Mouse (Mus musculus) megakaryocyte progenitor cell, adult 5-6 weeks (primary cell): ENCODE measurements around the gene Prr15. TPM values are rescaled to one million over a fixed set of nuclear protein-coding genes. Genes with fewer than 3 reads are reported as not detected.

Source experiments
- ATAC-seq: replicated peaks from 2 replicates; pipeline ENCODE4 v1.8.0; 2016; ENCODE audit warnings: mild to moderate bottlenecking, moderate TSS enrichment, inconsistent platforms; ENCODE audit not compliant: poor library complexity
- total RNA-seq, 2 experiments: library from RNA; stranded (forward) in 1 of 2; stranded (reverse) in 1 of 2; fragments of 157-497, 149-512 nt in 1 of 2; fragments of 200-1000 nt in 1 of 2; gene quantifications; 2 replicates each; pipeline versions ENCODE4 v1.2.3 to v1.2.4; 2015 to 2017

Prr15 gene
- total RNA-seq (2015) = 0.17 TPM in 1 of 2 replicates, not detected in the other
- 0.04 TPM in 1 of 2 replicates, not detected in the other for total RNA-seq (2017)

- ATAC-seq = no peak
Measured at GRCm38 (mm10) chr6:54325246-54325885, at the start of gene Prr15. TSS of gene Prr15 (plus strand) at chr6:54325835.

- no peak for ATAC-seq
Measured at GRCm38 (mm10) chr6:54277234-54277633, 48.4 kb upstream of the Prr15 start.

- no peak for ATAC-seq
Measured at GRCm38 (mm10) chr6:54277828-54278227, 47.8 kb upstream of the Prr15 start.

- ATAC-seq = no peak
Measured at GRCm38 (mm10) chr6:54278613-54279012, 47.0 kb upstream of the Prr15 start.

GRCm38 (mm10) chr6:54279391-54279790, 46.2 kb upstream of the Prr15 start:
- ATAC-seq = no peak

GRCm38 (mm10) chr6:54280248-54280647, 45.4 kb upstream of the Prr15 start:
- no peak for ATAC-seq

GRCm38 (mm10) chr6:54283299-54283698, 42.3 kb upstream of the Prr15 start:
- no peak for ATAC-seq

GRCm38 (mm10) chr6:54284167-54284711, 41.4 kb upstream of the Prr15 start:
- peak; percentile 46 for ATAC-seq

GRCm38 (mm10) chr6:54286813-54287212, 38.8 kb upstream of the Prr15 start:
- no peak for ATAC-seq

GRCm38 (mm10) chr6:54289774-54290500, 35.7 kb upstream of the Prr15 start:
- ATAC-seq = no peak

GRCm38 (mm10) chr6:54297231-54297630, 28.4 kb upstream of the Prr15 start:
- no peak for ATAC-seq

GRCm38 (mm10) chr6:54299417-54299816, 26.2 kb upstream of the Prr15 start:
- ATAC-seq = no peak

- ATAC-seq = no peak
Measured at GRCm38 (mm10) chr6:54305777-54306176, 19.9 kb upstream of the Prr15 start.

- ATAC-seq = no peak
Measured at GRCm38 (mm10) chr6:54313071-54313470, 12.6 kb upstream of the Prr15 start.

GRCm38 (mm10) chr6:54318618-54319017, 7.0 kb upstream of the Prr15 start:
- ATAC-seq = no peak

GRCm38 (mm10) chr6:54319198-54319597, 6.4 kb upstream of the Prr15 start:
- no peak for ATAC-seq

- ATAC-seq = no peak
Measured at GRCm38 (mm10) chr6:54320236-54320635, 5.4 kb upstream of the Prr15 start.

GRCm38 (mm10) chr6:54326671-54327625, 1.3 kb downstream of the Prr15 start:
- ATAC-seq = peak; percentile 51

- peak; percentile 56 for ATAC-seq
Measured at GRCm38 (mm10) chr6:54327626-54328003, 2.0 kb downstream of the Prr15 start.

- ATAC-seq = no peak
Measured at GRCm38 (mm10) chr6:54328783-54329182, 3.1 kb downstream of the Prr15 start.

GRCm38 (mm10) chr6:54329598-54329997, 4.0 kb downstream of the Prr15 start:
- no peak for ATAC-seq
